Mouse (Mus musculus) intestine, embryonic 14.5 days (tissue): Measurements from ENCODE around the gene Palm2. TPM values are rescaled to one million over a fixed set of nuclear protein-coding genes. Genes with fewer than 3 reads are reported as not detected.

Experiments used
- ATAC-seq: fragments of 200-750 bp; cut with Nextera tagmentation; replicated peaks from 2 replicates; pipeline ENCODE4 v1.8.0; 2017; ENCODE audit warnings: low read depth, moderate number of reproducible peaks, moderate TSS enrichment, moderate library complexity; ENCODE audit not compliant: low FRiP score, low TSS enrichment
- DNase-seq: peaks from one replicate; pipeline ENCODE4 v3.0.0-alpha.2; 2018; ENCODE audit warnings: low spot score
- H3K27ac ChIP-seq: fragments of 300-500 bp; sonication (generic); 2 replicates; pipeline ENCODE4 v1.5.1; 2014; ENCODE audit warnings: low read depth, mild to moderate bottlenecking, control low read depth
- H3K27me3 ChIP-seq: fragments of 300-500 bp; sonication (generic); replicated peaks from 2 replicates; pipeline ENCODE4 v1.6.1; 2014; ENCODE audit warnings: low read length, control low read depth; ENCODE audit not compliant: control insufficient read depth, insufficient read depth
- H3K36me3 ChIP-seq: fragments of 300-500 bp; sonication (generic); 2 replicates; pipeline ENCODE4 v1.6.1; 2014; ENCODE audit warnings: low read length, control low read depth; ENCODE audit not compliant: control insufficient read depth, insufficient read depth
- H3K4me1 ChIP-seq: fragments of 300-500 bp; sonication (generic); replicated peaks from 2 replicates; pipeline ENCODE4 v1.6.1; 2014; ENCODE audit warnings: low read length, control low read depth, mixed read lengths; ENCODE audit not compliant: control insufficient read depth, insufficient read depth
- H3K4me2 ChIP-seq: fragments of 300-500 bp; sonication (generic); 2 replicates; pipeline ENCODE4 v1.6.1; 2014; ENCODE audit warnings: low read length
- H3K4me3 ChIP-seq: fragments of 300-500 bp; sonication (generic); 2 replicates; pipeline ENCODE4 v1.5.1; 2014; ENCODE audit warnings: low read depth, low read length, control low read depth, mixed read lengths
- H3K9ac ChIP-seq: fragments of 300-500 bp; sonication (generic); 2 replicates; pipeline ENCODE4 v1.6.1; 2014; ENCODE audit warnings: mild to moderate bottlenecking, low read length
- H3K9me3 ChIP-seq: fragments of 300-500 bp; sonication (generic); 2 replicates; pipeline ENCODE4 v1.6.1; 2016; ENCODE audit warnings: low read length, control low read depth; ENCODE audit not compliant: control insufficient read depth
- WGBS: fragments of 180-500 bp; shearing (Covaris S2); extraction: QIAGEN DNeasy Blood & Tissue Kit; methylation state at CpG from one replicate; pipeline ENCODE4 v1.1.7; 2014; 5-methylcytosine and 5-hydroxymethylcytosine counted together
- polyA plus RNA-seq: library from polyadenylated mRNA; unstranded; fragments of >200 nt; fragmentation: Nextera tagmentation; extraction: Ambion mirVana; gene quantifications from 2 replicates; pipeline ENCODE4 v1.2.1, GENCODE M21; 2014

The Palm2 gene
- polyA plus RNA-seq, 1 experiment from 2014 or later, result 3.8 TPM

GRCm38 (mm10) chr4:57601903-57602617 lies 168.0 kb downstream of the Palm2 start:
- no peak for ATAC-seq
- WGBS, result 81% methylated on average over 10 of the region's 10 CpGs
- Histone ChIP-seq H3K4me3 (no peak overlapping the region), H3K4me1 (peaks cover 7% of the 10 kb centered on the region; the same call in 1 of the 2 replicates), H3K9me3 (no peaks in the 10 kb centered on the region), H3K27me3 (no peaks in the 10 kb centered on the region), H3K36me3 (no peaks in the 10 kb centered on the region), H3K9ac (no peak overlapping the region), H3K4me2 (no peak overlapping the region), H3K27ac (no peak overlapping the region)
- DNase-seq, result no peak

- peaks cover 6% of the 10 kb centered on the region for H3K4me1 ChIP-seq
- H3K4me2 ChIP-seq, result no peak overlapping the region
- no peak overlapping the region for H3K27ac ChIP-seq
- DNase-seq (no peak), ATAC-seq (0 out of 2 replicates have a peak, but pooled peaks have one; percentile 38)
- 82% methylated on average over 3 of the region's 3 CpGs for WGBS
- H3K9me3 ChIP-seq, result no peaks in the 10 kb centered on the region
- H3K4me3 ChIP-seq, result no peak overlapping the region
- H3K27me3 ChIP-seq, result no peaks in the 10 kb centered on the region
- no peak overlapping the region for H3K9ac ChIP-seq
- H3K36me3 ChIP-seq, result no peaks in the 10 kb centered on the region
These were observed 172.2 kb downstream of the Palm2 start for GRCm38 (mm10) chr4:57606258-57606657.

- Histone ChIP-seq H3K27ac (peak overlapping the region; percentile 34; the same call in 1 of the 2 replicates), H3K9me3 (no peaks in the 10 kb centered on the region), H3K9ac (no peak overlapping the region), H3K4me3 (no peak overlapping the region), H3K36me3 (no peaks in the 10 kb centered on the region), H3K4me1 (peaks cover 11% of the 10 kb centered on the region), H3K27me3 (no peaks in the 10 kb centered on the region), H3K4me2 (peak overlapping the region; percentile 14; the same call in 1 of the 2 replicates)
- DNase-seq (peak; percentile 97), ATAC-seq (peak; percentile 65; the same call in 1 of the 2 replicates)
- WGBS, result 21% methylated on average over 22 of the region's 22 CpGs
These were observed 173.3 kb downstream of the Palm2 start for GRCm38 (mm10) chr4:57607247-57607942.

- DNase-seq, result no peak
These were observed 177.4 kb downstream of the Palm2 start for GRCm38 (mm10) chr4:57611303-57612077.

GRCm38 (mm10) chr4:57612716-57613115 lies 178.7 kb downstream of the Palm2 start:
- 88% methylated on average over 5 of the region's 5 CpGs for WGBS
- H3K27me3 ChIP-seq, result no peaks in the 10 kb centered on the region
- no peaks in the 10 kb centered on the region for H3K36me3 ChIP-seq
- no peak overlapping the region for H3K27ac ChIP-seq
- peaks cover 17% of the 10 kb centered on the region for H3K4me1 ChIP-seq
- H3K9ac ChIP-seq, result no peak overlapping the region
- no peak overlapping the region for H3K4me2 ChIP-seq
- H3K9me3 ChIP-seq, result no peaks in the 10 kb centered on the region
- ATAC-seq (no peak), DNase-seq (no peak)
- no peak overlapping the region for H3K4me3 ChIP-seq

More at GRCm38 (mm10) chr4:57611303-57612077, 177.4 kb downstream of the Palm2 start:
- H3K9ac ChIP-seq, result no peak overlapping the region
- no peak overlapping the region for H3K4me3 ChIP-seq
- 22% methylated on average over 17 of the region's 17 CpGs for WGBS
- no peaks in the 10 kb centered on the region for H3K27me3 ChIP-seq
- peak overlapping the region; percentile 34 for H3K27ac ChIP-seq
- H3K4me1 ChIP-seq, result peaks cover 17% of the 10 kb centered on the region
- H3K4me2 ChIP-seq, result peak overlapping the region; percentile 31
- no peaks in the 10 kb centered on the region for H3K9me3 ChIP-seq
- no peaks in the 10 kb centered on the region for H3K36me3 ChIP-seq
- ATAC-seq, result peak; percentile 47; the same call in 1 of the 2 replicates

GRCm38 (mm10) chr4:57614686-57615085 lies 180.6 kb downstream of the Palm2 start:
- Histone ChIP-seq H3K36me3 (no peaks in the 10 kb centered on the region), H3K27me3 (no peaks in the 10 kb centered on the region), H3K9ac (no peak overlapping the region), H3K9me3 (peaks cover 5% of the 10 kb centered on the region; the same call in 1 of the 2 replicates), H3K4me1 (peaks cover 17% of the 10 kb centered on the region), H3K4me2 (no peak overlapping the region), H3K27ac (no peak overlapping the region), H3K4me3 (no peak overlapping the region)
- DNase-seq (no peak), ATAC-seq (no peak)
- 91% methylated on average over 4 of the region's 4 CpGs for WGBS

- Histone ChIP-seq H3K4me2 (no peak overlapping the region), H3K9me3 (peaks cover 5% of the 10 kb centered on the region; the same call in 1 of the 2 replicates), H3K27me3 (no peaks in the 10 kb centered on the region), H3K9ac (no peak overlapping the region), H3K27ac (no peak overlapping the region), H3K36me3 (no peaks in the 10 kb centered on the region), H3K4me1 (no peaks in the 10 kb centered on the region), H3K4me3 (no peak overlapping the region)
- WGBS, result 85% methylated on average over 6 of the region's 6 CpGs
- no peak for DNase-seq
- no peak for ATAC-seq
These were observed 184.7 kb downstream of the Palm2 start for GRCm38 (mm10) chr4:57618743-57619142.

GRCm38 (mm10) chr4:57622816-57623215 lies 188.8 kb downstream of the Palm2 start:
- Histone ChIP-seq H3K4me3 (no peak overlapping the region), H3K4me2 (no peak overlapping the region), H3K27ac (no peak overlapping the region), H3K27me3 (no peaks in the 10 kb centered on the region), H3K9me3 (peaks cover 5% of the 10 kb centered on the region; the same call in 1 of the 2 replicates), H3K36me3 (no peaks in the 10 kb centered on the region), H3K4me1 (no peaks in the 10 kb centered on the region), H3K9ac (no peak overlapping the region)
- WGBS, result 57% methylated on average over 7 of the region's 7 CpGs
- ATAC-seq, result no peak
- no peak for DNase-seq
